Mouse (Mus musculus) midbrain, embryonic 15.5 days (tissue): Measurements from ENCODE around the gene Dpep3. TPM values are rescaled to one million over a fixed set of nuclear protein-coding genes. Genes with fewer than 3 reads are reported as not detected.
A peak's percentile ranks its signal among the peaks of the same experiment; 100 is the strongest.
"Not testable (repeated sequence)": the region's sequence is repeated elsewhere in the genome, so short reads cannot be mapped to it uniquely, and the experiment has no call there.

Experiments used
- ATAC-seq: fragments of 200-750 bp; cut with Nextera tagmentation; replicated peaks from 2 replicates; pipeline ENCODE4 v1.8.0; 2017; ENCODE audit warnings: moderate TSS enrichment
- H3K27ac ChIP-seq: fragments of 300-500 bp; sonication (generic); 2 replicates; pipeline ENCODE4 v1.5.1; 2015; ENCODE audit warnings: mild to moderate bottlenecking, inconsistent platforms
- H3K27me3 ChIP-seq: fragments of 300-500 bp; sonication (generic); replicated peaks from 2 replicates; pipeline ENCODE4 v1.6.1; 2015; ENCODE audit warnings: inconsistent platforms
- H3K36me3 ChIP-seq: fragments of 300-500 bp; sonication (generic); replicated peaks from 2 replicates; pipeline ENCODE4 v1.6.1; 2015; ENCODE audit warnings: inconsistent platforms
- H3K4me1 ChIP-seq: fragments of 300-500 bp; sonication (generic); 2 replicates; pipeline ENCODE4 v1.6.1; 2015; ENCODE audit warnings: inconsistent platforms
- H3K4me2 ChIP-seq: fragments of 300-500 bp; sonication (generic); 2 replicates; pipeline ENCODE4 v1.6.1; 2015; ENCODE audit warnings: inconsistent platforms, mild to moderate bottlenecking, moderate library complexity
- H3K4me3 ChIP-seq: fragments of 300-500 bp; sonication (generic); 2 replicates; pipeline ENCODE4 v1.5.1; 2015; ENCODE audit warnings: mild to moderate bottlenecking, inconsistent platforms
- H3K9ac ChIP-seq: fragments of 300-500 bp; sonication (generic); 2 replicates; pipeline ENCODE4 v1.6.1; 2015; ENCODE audit warnings: mild to moderate bottlenecking, inconsistent platforms
- H3K9me3 ChIP-seq: fragments of 300-500 bp; sonication (generic); 2 replicates; pipeline ENCODE4 v1.6.1; 2016; ENCODE audit warnings: inconsistent platforms
- WGBS: fragments of 180-500 bp; shearing (Covaris S2); methylation state at CpG from one replicate; pipeline ENCODE4 v1.1.7; 2015; ENCODE audit warnings: mixed read lengths; 5-methylcytosine and 5-hydroxymethylcytosine counted together
- polyA plus RNA-seq: library from polyadenylated mRNA; unstranded; fragments of >200 nt; fragmentation: Nextera tagmentation; extraction: Ambion mirVana; gene quantifications from 2 replicates; pipeline ENCODE4 v1.2.1, GENCODE M21; 2015

The Dpep3 gene
- not detected in 2 replicates for polyA plus RNA-seq

DNA sequence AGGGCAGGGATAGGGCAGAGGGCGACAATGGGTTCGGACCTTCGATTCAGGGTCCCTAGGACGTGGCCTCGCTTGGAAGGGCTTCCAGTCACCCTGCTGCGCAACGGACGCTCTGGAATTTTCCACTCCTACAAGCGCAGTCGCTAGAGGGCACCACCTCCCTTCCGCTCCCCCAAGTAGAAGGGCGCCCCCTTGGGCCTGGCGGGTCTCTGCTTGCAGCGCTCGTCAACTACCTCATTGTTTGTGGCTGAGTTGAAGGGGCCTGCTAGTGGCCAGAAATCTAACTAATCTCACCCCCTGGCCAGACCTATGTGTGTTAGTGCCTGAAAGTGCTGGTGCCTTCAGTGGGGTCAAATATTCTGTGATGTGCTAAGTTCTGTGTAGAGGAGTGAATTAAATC is at the start of gene Dpep3:
Dpep3 (minus strand) TSS at position 105 of the 400 bp plus-strand sequence.
- no peaks in the 10 kb centered on the region for H3K4me1 ChIP-seq
- H3K4me2 ChIP-seq, result no peak within 1 kb of the TSS
- no peak within 1 kb of the TSS for H3K9ac ChIP-seq
- H3K36me3 ChIP-seq, result no peaks in the 10 kb centered on the region
- ATAC-seq, result no peak
- no peaks in the 10 kb centered on the region for H3K9me3 ChIP-seq
- H3K27ac ChIP-seq, result no peak within 1 kb of the TSS
- H3K27me3 ChIP-seq, result no peaks in the 10 kb centered on the region
- H3K4me3 ChIP-seq, result no peak within 1 kb of the TSS
- 93% methylated on average over 15 of the region's 15 CpGs for WGBS

DNA sequence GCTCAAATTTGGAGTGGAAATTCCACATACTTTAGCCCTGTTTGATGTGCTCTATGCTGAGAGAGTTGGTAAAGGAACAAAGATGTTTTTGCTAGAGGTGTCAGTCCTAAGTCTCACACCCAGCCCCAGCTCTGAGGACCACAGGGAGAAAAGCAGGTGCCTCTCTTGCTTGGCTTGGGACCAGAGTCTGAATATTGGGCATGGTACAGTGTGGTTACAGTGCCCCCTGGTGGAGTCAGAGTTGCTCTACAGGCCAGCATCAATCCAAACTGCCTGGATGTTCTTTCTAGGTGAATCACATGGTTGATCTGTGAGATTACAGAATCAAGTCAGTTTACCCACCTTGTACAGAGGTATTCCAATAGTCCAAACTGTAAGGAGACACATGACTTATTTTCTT is 43.3 kb upstream of the Dpep3 start:
- Histone ChIP-seq H3K4me1 (no peaks in the 10 kb centered on the region), H3K9ac (no peak overlapping the region), H3K36me3 (0 out of 2 replicates have a peak, but pooled peaks cover 4% of the 10 kb centered on the region), H3K4me2 (no peak overlapping the region), H3K27ac (no peak overlapping the region), H3K4me3 (no peak overlapping the region), H3K27me3 (no peaks in the 10 kb centered on the region), H3K9me3 (no peaks in the 10 kb centered on the region)
- ATAC-seq, result peak; percentile 48; the same call in 1 of the 2 replicates

DNA sequence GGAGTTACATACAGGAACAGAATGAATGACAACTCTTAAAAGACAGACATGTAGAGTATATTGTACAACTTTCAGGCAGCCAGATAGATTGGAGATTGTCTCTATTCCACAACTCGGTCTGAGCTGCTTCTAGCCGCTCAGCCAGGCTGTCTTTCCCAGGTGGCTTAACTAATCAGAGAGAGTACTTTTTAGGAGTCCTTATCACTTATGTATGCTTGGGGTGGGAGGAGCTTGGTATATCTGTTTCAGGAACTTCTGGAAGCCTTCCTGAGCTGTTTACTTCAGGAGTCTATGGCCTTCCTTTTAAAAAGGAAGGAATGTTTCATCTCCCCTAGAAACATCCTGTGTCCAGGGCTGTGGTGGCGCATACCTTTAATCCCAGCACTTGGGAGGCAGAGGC is 38.8 kb upstream of the Dpep3 start:
- Histone ChIP-seq H3K27ac (no peak overlapping the region), H3K4me2 (no peak overlapping the region), H3K9me3 (no peaks in the 10 kb centered on the region), H3K4me3 (no peak overlapping the region), H3K9ac (no peak overlapping the region), H3K4me1 (no peaks in the 10 kb centered on the region), H3K36me3 (0 out of 2 replicates have a peak, but pooled peaks cover 4% of the 10 kb centered on the region), H3K27me3 (no peaks in the 10 kb centered on the region)
- 91% methylated on average over 3 of the region's 3 CpGs for WGBS
- no peak for ATAC-seq

GRCm38 (mm10) chr8:106017130-106017529 is 37.9 kb upstream of the Dpep3 start:
- no peaks in the 10 kb centered on the region for H3K27me3 ChIP-seq
- peaks cover under 1% of the 10 kb centered on the region for H3K4me1 ChIP-seq
- H3K4me2 ChIP-seq, result no peak overlapping the region
- no peak for ATAC-seq
- H3K36me3 ChIP-seq, result 0 out of 2 replicates have a peak, but pooled peaks cover 4% of the 10 kb centered on the region
- WGBS, result 97% methylated on average over 7 of the region's 7 CpGs
- no peak overlapping the region for H3K9ac ChIP-seq
- H3K27ac ChIP-seq, result no peak overlapping the region
- no peaks in the 10 kb centered on the region for H3K9me3 ChIP-seq
- H3K4me3 ChIP-seq, result no peak overlapping the region

DNA sequence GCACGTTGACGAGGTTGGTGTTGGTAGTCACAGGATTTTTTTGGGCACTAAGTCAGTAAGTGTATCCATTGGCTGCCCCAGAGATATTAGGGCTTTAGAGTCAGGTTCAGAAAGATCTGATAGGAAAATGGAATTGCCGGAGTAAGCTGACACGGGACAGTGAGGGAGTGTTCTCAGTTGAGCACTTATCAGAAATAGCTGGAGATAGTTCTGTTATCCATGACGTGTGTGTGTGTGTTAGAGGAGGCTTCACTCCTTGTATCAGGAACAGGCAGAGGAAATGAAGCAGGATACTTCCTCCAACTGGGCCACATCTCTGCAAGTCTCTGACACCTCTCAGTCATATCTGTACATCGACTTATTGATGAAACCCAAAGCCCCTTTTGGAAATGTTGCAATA is 37.1 kb upstream of the Dpep3 start:
- no peak overlapping the region for H3K4me3 ChIP-seq
- no peak for ATAC-seq
- no peaks in the 10 kb centered on the region for H3K27me3 ChIP-seq
- no peak overlapping the region for H3K9ac ChIP-seq
- no peak overlapping the region for H3K4me2 ChIP-seq
- no peaks in the 10 kb centered on the region for H3K9me3 ChIP-seq
- peaks cover 6% of the 10 kb centered on the region for H3K4me1 ChIP-seq
- H3K27ac ChIP-seq, result no peak overlapping the region
- WGBS, result 91% methylated on average over 6 of the region's 6 CpGs
- H3K36me3 ChIP-seq, result 0 out of 2 replicates have a peak, but pooled peaks cover 4% of the 10 kb centered on the region

DNA sequence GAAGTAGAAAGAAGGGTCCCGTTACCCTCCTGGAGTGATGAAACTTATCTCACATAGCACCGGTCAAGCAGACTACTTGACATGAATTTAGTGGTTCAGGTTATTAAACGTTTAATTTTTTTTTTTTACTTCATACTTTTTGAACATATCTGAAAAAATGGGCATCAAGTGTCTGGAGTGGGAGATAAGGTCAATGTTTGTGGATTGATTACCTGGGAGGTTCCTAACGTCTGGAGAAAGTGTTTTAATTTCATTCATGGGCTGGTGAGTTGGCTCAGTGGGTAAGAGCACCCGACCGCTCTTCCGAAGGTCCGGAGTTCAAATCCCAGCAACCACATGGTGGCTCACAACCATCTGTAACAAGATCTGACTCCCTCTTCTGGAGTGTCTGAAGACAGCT is 33.0 kb upstream of the Dpep3 start:
- H3K9ac ChIP-seq, result peak overlapping the region; percentile 88; the same call in 1 of the 2 replicates

DNA sequence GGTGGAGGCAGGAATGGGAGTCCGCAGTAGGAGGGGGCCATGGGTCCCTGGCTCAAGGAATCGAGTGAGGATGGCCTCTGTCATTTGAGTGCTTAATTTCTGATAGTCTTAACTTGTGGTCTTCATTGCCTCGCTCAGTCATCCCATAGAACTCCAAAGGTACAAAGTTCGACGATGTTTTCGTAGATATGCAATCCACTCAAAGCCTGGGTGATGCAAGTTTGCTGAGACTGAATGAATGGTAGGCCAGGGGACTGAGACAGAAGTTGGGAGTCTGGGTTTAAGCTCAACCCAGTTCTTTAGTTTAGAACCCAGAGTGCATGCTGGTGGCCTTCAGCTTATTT is 32.4 kb upstream of the Dpep3 start, which contains the start of gene Ddx28:
Ddx28 (minus strand) TSS at position 240 of the 344 bp plus-strand sequence.
- Histone ChIP-seq H3K9ac (peak within 1 kb of the TSS; percentile 88), H3K27me3 (no peaks in the 10 kb centered on the region), H3K27ac (peak within 1 kb of the TSS; percentile 80), H3K4me1 (peaks cover 19% of the 10 kb centered on the region), H3K4me3 (peak within 1 kb of the TSS; percentile 94), H3K36me3 (0 out of 2 replicates have a peak, but pooled peaks cover 4% of the 10 kb centered on the region), H3K9me3 (no peaks in the 10 kb centered on the region), H3K4me2 (peak within 1 kb of the TSS; percentile 100)
- no peak for ATAC-seq
- WGBS, result 2% methylated on average over 6 of the region's 6 CpGs

More for the DNA sequence above, 33.0 kb upstream of the Dpep3 start:
- peak overlapping the region; percentile 100 for H3K4me2 ChIP-seq
- WGBS, result 87% methylated on average over 8 of the region's 8 CpGs
- H3K27me3 ChIP-seq, H3K9me3 ChIP-seq, H3K36me3 ChIP-seq, H3K27ac ChIP-seq, ATAC-seq: not testable (repeated sequence)
- peaks cover 19% of the 10 kb centered on the region for H3K4me1 ChIP-seq
- H3K4me3 ChIP-seq, result peak overlapping the region; percentile 94

GRCm38 (mm10) chr8:106010748-106011642 is 31.8 kb upstream of the Dpep3 start:
- Histone ChIP-seq H3K9ac (peak overlapping the region; percentile 88), H3K27me3 (no peaks in the 10 kb centered on the region), H3K4me3 (peak overlapping the region; percentile 94), H3K4me2 (peak overlapping the region; percentile 100), H3K27ac (peak overlapping the region; percentile 80), H3K4me1 (peaks cover 19% of the 10 kb centered on the region), H3K9me3 (no peaks in the 10 kb centered on the region), H3K36me3 (0 out of 2 replicates have a peak, but pooled peaks cover 3% of the 10 kb centered on the region)
- whole genome bisulfite sequencing, result 2% methylated on average over 74 of the region's 74 CpGs
- peak; percentile 96 for ATAC-seq

GRCm38 (mm10) chr8:106007891-106008290 is 28.7 kb upstream of the Dpep3 start:
- not testable (repeated sequence) for ATAC-seq, H3K27me3 ChIP-seq, H3K9ac ChIP-seq, H3K4me2 ChIP-seq, H3K27ac ChIP-seq, H3K4me3 ChIP-seq, H3K36me3 ChIP-seq, H3K9me3 ChIP-seq
- WGBS, result 63% methylated on average over 3 of the region's 3 CpGs
- peaks cover 19% of the 10 kb centered on the region for H3K4me1 ChIP-seq

DNA sequence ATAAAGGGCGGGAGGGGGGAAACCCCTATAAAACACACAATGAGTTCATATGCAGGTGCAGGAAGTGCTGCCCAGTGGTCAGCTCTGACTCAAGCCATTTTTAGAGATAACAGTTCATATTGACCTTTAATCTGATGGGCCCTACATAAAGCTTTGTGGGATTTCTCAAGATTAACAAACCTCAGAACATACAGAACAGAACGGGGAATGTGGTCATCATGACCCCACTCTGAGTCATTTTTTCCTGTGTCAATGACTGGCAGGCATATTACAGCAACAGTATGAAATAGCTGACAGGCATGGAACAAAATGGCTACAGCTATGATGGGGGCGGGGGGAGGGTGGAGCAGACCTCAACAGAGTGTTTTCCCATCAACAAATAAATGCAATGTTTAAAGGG is 27.9 kb upstream of the Dpep3 start:
- Histone ChIP-seq H3K9ac (no peak overlapping the region), H3K4me3 (no peak overlapping the region), H3K27ac (no peak overlapping the region), H3K27me3 (no peaks in the 10 kb centered on the region), H3K9me3 (no peaks in the 10 kb centered on the region), H3K4me1 (peaks cover 19% of the 10 kb centered on the region), H3K4me2 (no peak overlapping the region), H3K36me3 (no peaks in the 10 kb centered on the region)
- WGBS, result 87% methylated on average over 3 of the region's 3 CpGs
- no peak for ATAC-seq

DNA sequence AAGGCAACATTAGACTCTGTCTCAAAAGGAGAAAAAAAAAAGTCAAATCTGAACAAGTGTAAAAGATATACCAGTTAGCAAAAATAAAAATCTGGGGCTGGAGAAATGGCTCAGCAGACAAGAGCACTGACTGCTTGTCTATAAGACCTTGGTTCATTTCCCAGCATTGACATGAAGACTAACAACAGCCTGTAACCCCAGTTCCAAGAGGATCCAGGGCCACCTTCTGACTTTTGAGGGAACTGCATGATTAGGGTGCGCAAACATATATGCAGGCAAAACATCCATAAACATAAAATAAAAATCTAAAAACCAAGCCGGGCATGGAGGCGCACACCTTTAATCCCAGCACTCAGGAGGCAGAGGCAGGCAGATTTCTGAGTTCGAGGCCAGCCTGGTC is 27.2 kb upstream of the Dpep3 start:
- no peak overlapping the region for H3K4me3 ChIP-seq
- no peak overlapping the region for H3K27ac ChIP-seq
- ATAC-seq, result no peak
- no peak overlapping the region for H3K9ac ChIP-seq
- H3K27me3 ChIP-seq, result no peaks in the 10 kb centered on the region
- H3K36me3 ChIP-seq, result no peaks in the 10 kb centered on the region
- 83% methylated on average over 4 of the region's 4 CpGs for WGBS
- no peak overlapping the region for H3K4me2 ChIP-seq
- no peaks in the 10 kb centered on the region for H3K9me3 ChIP-seq
- peaks cover 13% of the 10 kb centered on the region for H3K4me1 ChIP-seq

DNA sequence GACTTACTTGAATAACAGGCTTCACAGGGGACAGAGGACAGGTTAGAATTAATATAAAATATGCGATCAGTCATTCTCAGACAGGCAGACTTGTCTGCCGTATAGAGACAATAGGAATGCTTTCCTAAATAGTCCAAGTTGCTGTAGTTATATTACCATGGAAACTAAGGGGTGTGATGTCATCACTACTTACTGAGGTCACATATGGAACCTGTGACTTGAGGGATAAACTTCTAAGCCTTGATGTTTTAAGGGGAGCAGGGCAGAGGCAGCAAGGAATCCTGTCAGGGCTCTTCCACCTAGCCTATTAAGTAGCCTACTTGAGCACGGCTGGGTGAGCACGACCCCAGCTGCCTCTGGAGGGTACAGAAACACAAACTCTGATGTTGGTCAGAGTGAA is 26.6 kb upstream of the Dpep3 start, which contains the start of gene Dpep2nb:
Dpep2nb (minus strand) TSS at position 101 of the 400 bp plus-strand sequence.
- H3K4me2 ChIP-seq, result no peak within 1 kb of the TSS
- H3K4me3 ChIP-seq, result no peak within 1 kb of the TSS
- no peak within 1 kb of the TSS for H3K27ac ChIP-seq
- H3K36me3 ChIP-seq, result no peaks in the 10 kb centered on the region
- H3K9ac ChIP-seq, result no peak within 1 kb of the TSS
- ATAC-seq, result no peak
- no peaks in the 10 kb centered on the region for H3K9me3 ChIP-seq
- 78% methylated on average over 4 of the region's 4 CpGs for WGBS
- no peaks in the 10 kb centered on the region for H3K27me3 ChIP-seq
- peaks cover 13% of the 10 kb centered on the region for H3K4me1 ChIP-seq
